Mouse (Mus musculus): ENCODE measurements around the gene Prrg2.

- TF ChIP-seq CTCF (IDR thresholded peaks at IDR 0.05; ENCODE audit: borderline replicate concordance, control insufficient read depth, extremely low read depth, insufficient read depth, low read length, poor library complexity) = no peak
- no peak for TF ChIP-seq POLR2A (IDR thresholded peaks at IDR 0.05; ENCODE audit: control insufficient read depth, extremely low read depth, insufficient read depth, low read length, poor library complexity)
Observed at GRCm38 (mm10) chr7:45016761-45017160, 45.7 kb downstream of the Prrg2 start.

Measured in thymus, adult 2 months (tissue).